Mouse (Mus musculus) thymus, adult 2 months (tissue): ENCODE measurements around the gene Olfr1180.

Experiments used
- CTCF ChIP-seq: fragments of 200-500 bp; IDR thresholded peaks from 2 replicates; pipeline ENCODE4 v1.5.1; 2012; ENCODE audit warnings: mild to moderate bottlenecking, control low read depth, low read length, moderate library complexity, borderline replicate concordance; ENCODE audit not compliant: control insufficient read depth, poor library complexity, insufficient read depth; ENCODE audit errors: extremely low read depth
- POLR2A ChIP-seq: fragments of 200-500 bp; IDR thresholded peaks from 2 replicates; pipeline ENCODE4 v1.6.1; 2012; ENCODE audit warnings: mild to moderate bottlenecking, low read length, control low read depth, moderate library complexity; ENCODE audit not compliant: control insufficient read depth, poor library complexity, insufficient read depth; ENCODE audit errors: extremely low read depth

GRCm38 (mm10) chr2:88406353-88406752 lies 12.6 kb downstream of the Olfr1180 start, which contains the start of gene Olfr1179:
- no peak for TF ChIP-seq CTCF
- no peak for TF ChIP-seq POLR2A
